Mouse (Mus musculus): ENCODE results near the gene Aicda.
A peak's percentile ranks its signal among the peaks of the same experiment; 100 is the strongest.

Aicda gene

DNA sequence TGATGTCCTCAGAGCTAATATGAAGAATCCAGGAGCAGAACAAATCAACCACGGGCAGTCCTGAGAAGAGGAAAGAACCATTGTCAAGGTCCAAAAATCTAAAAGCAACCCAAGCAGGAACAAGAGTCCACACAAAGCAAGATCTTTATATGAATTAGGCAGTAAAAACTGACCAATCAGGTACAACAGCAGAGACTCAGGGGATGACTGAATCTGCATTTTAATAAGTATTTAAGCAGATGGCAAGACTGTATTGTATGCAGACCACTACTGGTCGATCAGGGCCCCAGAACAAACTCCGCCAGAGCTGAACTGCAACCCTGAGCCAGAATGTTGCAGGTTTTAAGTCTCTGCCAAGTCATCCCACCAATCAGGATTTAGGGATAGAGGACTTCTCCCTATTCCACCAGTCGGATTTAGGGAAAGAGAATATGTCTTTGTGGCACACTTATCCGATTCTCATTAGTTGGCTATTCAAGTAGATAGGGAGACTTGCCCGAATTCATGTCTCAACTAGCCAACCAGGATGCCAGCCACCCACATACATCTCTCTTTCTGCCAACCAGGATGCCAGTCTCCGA, 46.6 kb downstream of the Aicda start:
- DNase-seq (ENCODE audit: low spot score in 2 of 2), result no peak

DNA sequence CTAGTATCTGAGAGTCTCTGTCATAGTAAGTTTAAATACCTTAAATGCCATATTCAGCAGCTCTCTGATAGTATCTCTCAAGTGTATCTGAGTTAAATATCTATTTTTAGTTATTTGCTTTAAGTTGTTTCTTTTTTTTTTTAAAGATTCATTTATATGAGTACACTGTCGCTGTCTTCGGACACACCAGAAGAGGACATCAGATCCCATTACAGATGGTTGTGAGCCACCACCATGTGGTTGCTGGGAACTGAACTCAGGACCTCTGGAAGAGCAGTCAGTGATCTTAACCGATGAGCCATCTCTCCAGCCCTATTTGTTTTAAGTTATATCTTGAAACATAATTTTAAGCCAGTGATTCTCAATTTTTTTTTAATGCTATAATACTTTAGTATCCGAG, 47.4 kb downstream of the Aicda start:
- no peak for DNase-seq (ENCODE audit: low spot score in 2 of 2)

DNA sequence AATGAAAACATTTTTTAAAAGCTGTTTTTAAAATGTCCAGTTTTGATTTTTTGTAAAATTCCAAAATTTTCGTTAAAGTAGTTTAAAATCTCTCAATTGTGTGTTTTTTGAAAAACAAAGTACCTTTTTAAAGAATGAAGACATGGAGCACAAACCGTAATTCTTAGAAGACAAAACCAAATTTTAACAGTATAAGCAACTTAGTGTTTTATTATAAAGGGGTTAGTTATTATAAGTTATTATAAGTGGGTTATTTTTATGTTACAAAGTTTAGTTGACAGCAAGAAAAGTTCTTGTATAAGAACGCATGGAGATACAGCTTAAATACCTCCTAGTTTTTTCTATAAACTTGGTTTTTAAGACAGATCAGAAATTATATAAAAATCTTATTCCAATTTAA, 48.0 kb downstream of the Aicda start:
- DNase-seq (ENCODE audit: low spot score in 2 of 2), result no peak

DNA sequence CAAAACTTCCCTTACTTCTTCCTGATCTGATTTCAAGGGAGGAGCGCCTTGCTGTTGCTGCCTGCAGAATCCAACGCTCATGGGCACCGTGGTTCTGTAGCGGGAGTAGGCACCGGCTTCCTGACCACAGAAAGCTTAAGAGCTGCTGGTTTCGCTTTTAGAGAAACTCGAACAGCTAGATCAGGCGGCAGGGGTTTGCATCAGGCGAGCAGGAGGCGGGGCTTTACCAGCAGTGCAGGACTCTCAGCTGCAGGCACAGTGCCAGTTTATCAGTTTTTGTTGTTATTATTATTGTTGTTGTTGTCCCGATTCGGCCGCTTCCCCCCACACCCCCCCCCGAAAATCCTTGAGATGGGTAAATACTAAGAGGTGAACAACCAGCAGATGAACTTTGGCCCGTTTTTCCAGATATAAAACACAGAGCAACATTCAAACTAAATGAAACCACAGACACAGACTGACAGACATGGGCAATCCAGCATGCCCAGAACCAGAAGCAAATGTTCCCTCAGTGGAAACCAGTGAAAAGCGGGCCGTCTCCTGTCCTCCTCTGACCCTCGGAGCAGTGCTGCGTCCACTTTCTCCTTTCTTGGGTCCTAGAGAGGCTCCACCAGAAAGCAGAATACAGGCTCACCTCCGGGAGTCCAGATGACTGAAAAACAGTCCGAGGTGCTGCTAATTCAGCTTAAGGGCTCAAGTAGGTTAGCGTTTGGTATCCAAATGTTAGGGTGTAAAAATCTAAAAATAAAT, 48.8 kb downstream of the Aicda start, which contains the start of gene Apobec1:
Gene Apobec1, minus strand, starts transcription at position 203 of the 750 bp plus-strand sequence.
- DNase-seq (ENCODE audit: low spot score in 2 of 2), result peak; percentile 37 to 55

DNA sequence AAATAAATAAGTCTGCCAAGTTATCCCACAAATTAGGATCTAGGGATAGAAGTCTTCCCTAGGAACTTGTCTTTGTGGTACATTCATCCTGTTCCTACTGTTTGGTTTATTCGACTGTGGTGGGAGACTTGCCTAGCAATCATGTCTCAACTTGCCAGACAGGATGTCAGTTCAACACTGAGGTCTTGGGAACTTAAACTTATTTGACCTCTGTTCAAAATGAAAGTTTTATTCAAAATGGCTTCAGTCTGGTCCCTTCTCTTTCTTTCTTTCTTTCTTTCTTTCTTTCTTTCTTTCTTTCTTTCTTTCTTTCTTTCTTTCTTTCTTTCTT, 49.4 kb downstream of the Aicda start:
- DNase-seq (ENCODE audit: low spot score in 2 of 2), result no peak

- DNase-seq (ENCODE audit: low spot score in 2 of 2), result no peak
These were observed 50.7 kb downstream of the Aicda start for GRCm38 (mm10) chr6:122604260-122604659.

DNA sequence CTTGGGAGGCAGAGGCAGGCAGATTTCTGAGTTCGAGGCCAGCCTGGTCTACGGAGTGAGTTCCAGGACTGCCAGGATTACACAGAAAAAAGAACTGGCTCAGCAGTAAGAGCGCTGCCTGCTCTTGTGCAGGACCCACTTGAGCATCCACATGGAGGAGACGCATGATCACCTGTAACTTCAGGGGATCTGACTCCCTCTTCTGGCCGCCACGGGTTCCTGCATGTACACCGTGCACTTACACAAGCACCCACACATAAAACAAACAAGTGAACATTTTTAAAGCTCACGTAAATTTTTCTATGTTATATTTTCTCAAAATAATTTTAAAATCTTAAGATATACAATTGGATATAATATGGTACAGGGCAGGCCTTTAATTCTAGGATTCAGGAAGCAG, 51.9 kb downstream of the Aicda start:
- DNase-seq (ENCODE audit: low spot score in 2 of 2), result no peak

DNA sequence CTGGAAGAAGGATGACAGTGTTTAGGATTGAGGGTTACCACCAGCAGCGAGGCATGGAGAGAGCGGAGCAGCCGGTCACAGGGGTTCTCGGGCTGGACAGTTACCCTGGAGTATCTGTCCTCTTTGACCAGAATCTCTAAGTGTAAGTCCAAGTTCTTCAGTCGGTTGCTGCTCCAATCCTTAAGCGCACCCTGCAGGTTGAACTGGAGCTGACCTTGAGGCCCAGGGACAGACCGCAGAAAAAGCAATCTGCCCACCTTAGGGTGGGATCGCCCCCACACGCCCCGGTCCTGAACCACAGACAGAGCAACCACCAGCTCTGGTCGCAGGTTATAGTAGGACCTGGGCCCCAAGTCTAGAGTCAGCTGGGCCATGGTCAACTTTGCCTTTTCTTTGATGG, 53.1 kb downstream of the Aicda start:
- no peak for DNase-seq (ENCODE audit: low spot score in 2 of 2)

GRCm38 (mm10) chr6:122607700-122608099, 54.1 kb downstream of the Aicda start:
- no peak for DNase-seq (ENCODE audit: low spot score in 2 of 2)

DNA sequence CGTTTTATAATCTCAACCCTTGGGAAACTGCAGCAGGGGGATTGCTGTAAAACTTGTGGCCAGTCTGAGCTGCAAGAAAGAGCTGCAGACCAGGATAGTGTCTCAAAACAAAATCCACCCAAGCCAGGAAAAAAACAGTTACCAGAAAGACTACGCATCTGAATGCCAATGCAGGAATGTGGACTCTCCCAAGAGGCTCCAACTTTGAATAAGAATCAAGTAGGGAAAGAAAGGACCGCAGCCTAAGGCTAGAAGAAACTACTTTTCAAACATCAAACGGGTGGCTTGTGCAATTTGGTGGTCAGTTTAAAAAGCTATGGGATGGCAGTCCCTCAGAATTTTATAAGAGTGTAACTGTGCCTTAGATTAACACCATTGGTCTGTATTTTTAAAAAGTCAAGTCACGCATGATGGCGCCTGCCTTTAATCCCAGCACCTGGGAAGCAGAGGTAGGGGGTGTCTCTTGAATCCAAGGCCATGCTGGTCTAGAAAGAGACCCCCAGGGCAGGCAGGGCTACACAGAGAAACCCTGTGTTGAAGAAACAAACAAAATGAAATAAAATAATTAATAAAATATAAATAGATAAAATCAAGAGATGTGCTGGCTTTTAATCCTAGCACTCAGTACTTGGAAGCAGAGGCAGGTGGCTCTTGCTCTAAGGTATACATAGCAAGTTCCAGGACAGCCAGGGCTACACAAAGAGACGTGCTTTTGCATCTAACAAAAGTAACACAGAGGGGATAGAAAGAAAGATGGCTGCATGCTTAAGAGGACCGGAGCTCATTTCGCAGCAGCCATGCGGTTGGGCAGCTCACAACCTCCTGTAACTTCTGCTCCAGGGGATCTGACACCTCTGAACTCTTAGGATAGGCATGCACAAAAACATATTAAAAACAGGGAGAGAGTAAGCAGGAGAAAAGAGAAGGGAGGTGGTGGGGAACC, 55.1 kb downstream of the Aicda start:
- DNase-seq (ENCODE audit: low spot score in 2 of 2), result no peak

DNA sequence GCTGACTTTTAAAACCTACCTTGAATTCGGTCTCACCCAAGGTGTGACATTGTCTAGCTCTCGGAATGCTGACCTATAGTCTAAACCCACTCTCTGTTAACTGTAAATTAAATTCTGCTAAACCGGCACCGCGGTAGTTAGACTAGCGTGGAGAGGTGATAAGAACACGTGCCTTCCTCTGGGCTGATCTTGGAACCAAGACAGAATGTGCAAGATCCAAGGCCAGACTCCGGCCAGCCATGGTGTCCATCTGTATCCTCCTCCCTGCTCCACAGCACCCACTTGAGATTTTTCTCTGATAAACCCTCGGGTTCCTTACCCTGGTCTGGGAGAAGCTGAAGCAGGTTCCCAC, 55.8 kb downstream of the Aicda start:
- no peak for DNase-seq (ENCODE audit: low spot score in 2 of 2)

- DNase-seq (ENCODE audit: low spot score in 2 of 2), result no peak
These were observed 56.2 kb downstream of the Aicda start, which contains the start of gene Gdf3 for GRCm38 (mm10) chr6:122609771-122610170. TSS of gene Gdf3 (minus strand) at chr6:122610087.

- no peak for DNase-seq (ENCODE audit: low spot score in 2 of 2)
These were observed 58.8 kb downstream of the Aicda start for GRCm38 (mm10) chr6:122612426-122612825.
